Mouse (Mus musculus) megakaryocyte, embryonic 14.5 days (primary cell): Measurements from ENCODE around the gene Sik1.

Experiments used
- FLI1 ChIP-seq: IDR thresholded peaks from 2 replicates; pipeline ENCODE4 v1.6.1; 2012; ENCODE audit warnings: low read length, inconsistent platforms, mixed read lengths
- GATA1 ChIP-seq: IDR thresholded peaks from 3 replicates; pipeline ENCODE4 v1.6.1; 2012; ENCODE audit warnings: mixed read lengths, low read length, inconsistent platforms, borderline replicate concordance

GRCm38 (mm10) chr17:31875326-31875930, 19.8 kb upstream of the Sik1 start:
- TF ChIP-seq GATA1 = no peak
- no peak for TF ChIP-seq FLI1
